Mouse (Mus musculus): ENCODE data around the gene 1700056E22Rik.

- no peak for TF ChIP-seq CTCF (IDR thresholded peaks at IDR 0.05; ENCODE audit: low read depth, low read length)
- no peak for TF ChIP-seq POLR2AphosphoS5 (IDR thresholded peaks at IDR 0.05; ENCODE audit: insufficient replicate concordance, low read depth, low read length)
- no peak for TF ChIP-seq GATA1 (IDR thresholded peaks at IDR 0.05; ENCODE audit: borderline replicate concordance, low read length)
- TF ChIP-seq TAL1 (conservative IDR thresholded peaks at IDR 0.05; ENCODE audit: low read depth, low read length) = no peak
Observed at GRCm38 (mm10) chr1:183991921-183992320, 42.2 kb downstream of the 1700056E22Rik start.
